ENCODE assay signal across 45 mouse cellular contexts in genomic region chr1:30923941-30924340, GRCm38 (mm10). TPM values are rescaled to one million over a fixed set of nuclear protein-coding genes. Genes with fewer than 3 reads are reported as not detected.
"Had no signal": no experiment of that assay in that cellular context is flagged by ENCODE, and none has a peak within 500 bp of the region (broad histone marks: within the 10 kb centered on the region; RNA-seq: fewer than 3 reads in every experiment).

No protein-coding gene starts in this region.

- H3K27me3 ChIP-seq: limb, embryonic 12.5 days; limb, embryonic 13.5 days; limb, embryonic 15.5 days; liver, embryonic 12.5 days; liver, embryonic 13.5 days; liver, embryonic 15.5 days; lung, embryonic 15.5 days; megakaryocyte, embryonic 14.5 days; midbrain, embryonic 12.5 days; midbrain, embryonic 13.5 days; midbrain, embryonic 15.5 days had no signal

- H3K4me2 ChIP-seq: limb, embryonic 12.5 days; limb, embryonic 13.5 days; limb, embryonic 15.5 days; liver, embryonic 11.5 days; liver, embryonic 12.5 days; liver, embryonic 13.5 days; liver, embryonic 15.5 days; lung, embryonic 14.5 days; lung, embryonic 15.5 days; midbrain, embryonic 11.5 days; midbrain, embryonic 12.5 days; midbrain, embryonic 13.5 days; midbrain, embryonic 15.5 days had no signal

- H3K36me3 ChIP-seq: limb, embryonic 10.5 days; limb, embryonic 12.5 days; limb, embryonic 13.5 days; limb, embryonic 15.5 days; liver, embryonic 12.5 days; liver, embryonic 13.5 days; liver, embryonic 15.5 days; lung, embryonic 15.5 days; midbrain, embryonic 10.5 days; midbrain, embryonic 12.5 days; midbrain, embryonic 13.5 days; midbrain, embryonic 15.5 days had no signal

- H3K9ac ChIP-seq: limb, embryonic 12.5 days; limb, embryonic 13.5 days; limb, embryonic 15.5 days; liver, embryonic 12.5 days; liver, embryonic 13.5 days; liver, embryonic 14.5 days; liver, embryonic 15.5 days; liver, postnatal 0 days; lung, embryonic 14.5 days; lung, embryonic 15.5 days; midbrain, embryonic 12.5 days; midbrain, embryonic 13.5 days; midbrain, embryonic 15.5 days had no signal

- H3K4me3 ChIP-seq: limb, embryonic 10.5 days; limb, embryonic 12.5 days; limb, embryonic 13.5 days; limb, embryonic 15.5 days; liver, embryonic 12.5 days; liver, embryonic 13.5 days; liver, embryonic 15.5 days; lung, embryonic 15.5 days; megakaryocyte, embryonic 14.5 days; midbrain, embryonic 10.5 days; midbrain, embryonic 12.5 days; midbrain, embryonic 13.5 days; midbrain, embryonic 15.5 days; myocyte had no signal

- H3K27ac ChIP-seq: limb, embryonic 10.5 days; limb, embryonic 12.5 days; limb, embryonic 13.5 days; limb, embryonic 15.5 days; liver, embryonic 12.5 days; liver, embryonic 13.5 days; liver, embryonic 14.5 days; liver, embryonic 15.5 days; lung, embryonic 15.5 days; macrophage; midbrain, embryonic 10.5 days; midbrain, embryonic 12.5 days; midbrain, embryonic 13.5 days; midbrain, embryonic 15.5 days had no signal

- H3K9me3 ChIP-seq: limb, embryonic 15.5 days; liver, embryonic 15.5 days; midbrain, embryonic 15.5 days had no signal

- H3K4me1 ChIP-seq: limb, embryonic 10.5 days; limb, embryonic 12.5 days; limb, embryonic 13.5 days; limb, embryonic 15.5 days; liver, embryonic 12.5 days; liver, embryonic 13.5 days; liver, embryonic 15.5 days; lung, embryonic 15.5 days; megakaryocyte, embryonic 14.5 days; midbrain, embryonic 10.5 days; midbrain, embryonic 12.5 days; midbrain, embryonic 13.5 days; midbrain, embryonic 15.5 days had no signal

- DNase-seq: left cerebral cortex, postnatal 4 days; liver; liver, embryonic 13.5 days; liver, postnatal 0 days; lung, adult 18-20 months; lung, adult 2 months; lung, embryonic 14.5 days; lung, postnatal 10 days; lung, postnatal 14 days; lung, postnatal 36 days; lung, postnatal 4 days; midbrain, embryonic 14.5 days had no signal

RNA-seq across cellular contexts. Expression of gene AC153137.1, which starts 53.8 kb away (rescaled TPM):
- total RNA-seq: left cerebral cortex, adult 8-10 months; left cerebral cortex, postnatal 10 days; left cerebral cortex, postnatal 14 days; left cerebral cortex, postnatal 25 days; left cerebral cortex, postnatal 36 days; left cerebral cortex, postnatal 4 days; liver, adult 2 months; megakaryocyte progenitor cell, adult 5-6 weeks; megakaryocyte, adult 5-6 weeks; megakaryocyte-erythroid progenitor cell, adult 5-6 weeks; midbrain, postnatal 0 days; monocyte, adult 5-6 weeks had no signal
- polyA plus RNA-seq: limb, embryonic 10.5 days; limb, embryonic 11.5 days; limb, embryonic 12.5 days; limb, embryonic 13.5 days; limb, embryonic 14.5 days; limb, embryonic 15.5 days; liver, adult 2 months; liver, embryonic 11.5 days; liver, embryonic 12.5 days; liver, embryonic 13.5 days; liver, embryonic 14.5 days; liver, embryonic 15.5 days; liver, embryonic 16.5 days; liver, postnatal 0 days; lung, adult 2 months; lung, embryonic 14.5 days; lung, embryonic 16.5 days; macrophage; midbrain, embryonic 10.5 days; midbrain, embryonic 11.5 days; midbrain, embryonic 12.5 days; midbrain, embryonic 13.5 days; midbrain, embryonic 14.5 days; midbrain, embryonic 15.5 days; midbrain, embryonic 16.5 days; midbrain, postnatal 0 days; myocyte had no signal
